Mouse (Mus musculus) myocyte (in vitro differentiated cells): ENCODE measurements around the gene Hhat.

ENCODE experiments used
- POLR2A ChIP-seq: IDR thresholded peaks from one replicate; pipeline ENCODE4 v1.6.1; 2011; ENCODE audit warnings: low read depth, mild to moderate bottlenecking, control low read depth, moderate library complexity; ENCODE audit not compliant: insufficient read length
- POLR2AphosphoS2 ChIP-seq: IDR thresholded peaks from one replicate; pipeline ENCODE4 v1.6.1; 2011; ENCODE audit warnings: low read depth, control low read depth; ENCODE audit not compliant: insufficient read length
- REST ChIP-seq: IDR thresholded peaks from one replicate; pipeline ENCODE4 v1.6.1; 2011; ENCODE audit warnings: mild to moderate bottlenecking, control low read depth, moderate library complexity; ENCODE audit not compliant: insufficient read depth, insufficient read length

GRCm38 (mm10) chr1:192797011-192797274 lies 25.9 kb upstream of the Hhat start:
- no peak for TF ChIP-seq POLR2A
- TF ChIP-seq REST = no peak
- TF ChIP-seq POLR2AphosphoS2 = no peak
